Mouse (Mus musculus) brain, embryonic 14.5 days (tissue): ENCODE results near the gene Wdr81.

ENCODE experiments used
- CTCF ChIP-seq: fragments of 200-500 bp; IDR thresholded peaks from 2 replicates; pipeline ENCODE4 v1.5.1; 2012; ENCODE audit warnings: inconsistent platforms, mild to moderate bottlenecking, moderate library complexity, borderline replicate concordance; ENCODE audit not compliant: insufficient read depth, insufficient read length; ENCODE audit errors: extremely low read depth
- POLR2A ChIP-seq: fragments of 200-500 bp; IDR thresholded peaks from 2 replicates; pipeline ENCODE4 v1.6.1; 2012; ENCODE audit warnings: mild to moderate bottlenecking, inconsistent platforms, borderline replicate concordance; ENCODE audit not compliant: poor library complexity, insufficient read depth, insufficient read length, severe bottlenecking; ENCODE audit errors: extremely low read depth

GRCm38 (mm10) chr11:75498126-75498525 lies 43.6 kb upstream of the Wdr81 start:
- TF ChIP-seq CTCF (no peak), POLR2A (no peak)
